Mouse (Mus musculus) regulatory T cell (primary cell): ENCODE measurements around the gene Dhrs11.

Source experiments
- in situ Hi-C: fragments of 300-600 bp; cut with MboI, MseI; formaldehyde crosslinking; loops from one replicate; pipeline ENCODE4 v1.15.1; 2025; ENCODE audit warnings: high pct_unique_total_duplicates

Gene Dhrs11

GRCm38 (mm10) chr11:84825261-84825807 is 3.5 kb downstream of the Dhrs11 start:
- in situ Hi-C loops = loop anchor here (5.0 kb wide), 1 partner anchor 42 kb away; no protein-coding TSS in a partner anchor

- in situ Hi-C loops = no loop called here
Measured at GRCm38 (mm10) chr11:84823484-84823897, 5.3 kb downstream of the Dhrs11 start.

GRCm38 (mm10) chr11:84822487-84822886 is 6.3 kb downstream of the Dhrs11 start:
- in situ Hi-C loops = no loop called here

- in situ Hi-C loops = no loop called here
Measured at GRCm38 (mm10) chr11:84821131-84821770, 7.5 kb downstream of the Dhrs11 start.

- in situ Hi-C loops = loop anchor here (10.0 kb wide), 1 partner anchor 544 kb away; no protein-coding TSS in a partner anchor
Measured at GRCm38 (mm10) chr11:84818961-84819692, 9.7 kb downstream of the Dhrs11 start, which contains the start of gene Mrm1. TSS of gene Mrm1 (minus strand) at chr11:84819515.

- in situ Hi-C loops = loop anchor here (10.0 kb wide), 1 partner anchor 544 kb away; no protein-coding TSS in a partner anchor
Measured at GRCm38 (mm10) chr11:84818085-84818960, 10.5 kb downstream of the Dhrs11 start.

GRCm38 (mm10) chr11:84817362-84817761 is 11.4 kb downstream of the Dhrs11 start:
- in situ Hi-C loops = loop anchor here (10.0 kb wide), 1 partner anchor 543 kb away; no protein-coding TSS in a partner anchor

- in situ Hi-C loops = loop anchor here (10.0 kb wide), 1 partner anchor 539 kb away; no protein-coding TSS in a partner anchor
Measured at GRCm38 (mm10) chr11:84813724-84814510, 14.9 kb downstream of the Dhrs11 start.

GRCm38 (mm10) chr11:84804373-84804772 is 24.4 kb downstream of the Dhrs11 start:
- in situ Hi-C loops = no loop called here

GRCm38 (mm10) chr11:84797627-84798353 is 31.0 kb downstream of the Dhrs11 start:
- in situ Hi-C loops = loop anchor here (5.0 kb wide), 1 partner anchor 365 kb away; no protein-coding TSS in a partner anchor

- in situ Hi-C loops = loop anchor here (5.0 kb wide), 1 partner anchor 365 kb away; no protein-coding TSS in a partner anchor
Measured at GRCm38 (mm10) chr11:84797026-84797425, 31.8 kb downstream of the Dhrs11 start.

- in situ Hi-C loops = loop anchor here (5.0 kb wide), 1 partner anchor 362 kb away; no protein-coding TSS in a partner anchor
Measured at GRCm38 (mm10) chr11:84794496-84795113, 34.2 kb downstream of the Dhrs11 start.

GRCm38 (mm10) chr11:84793545-84793944 is 35.2 kb downstream of the Dhrs11 start:
- in situ Hi-C loops = no loop called here

GRCm38 (mm10) chr11:84790383-84790782 is 38.4 kb downstream of the Dhrs11 start:
- in situ Hi-C loops = no loop called here

- in situ Hi-C loops = no loop called here
Measured at GRCm38 (mm10) chr11:84780143-84780870, 48.5 kb downstream of the Dhrs11 start.

- in situ Hi-C loops = no loop called here
Measured at GRCm38 (mm10) chr11:84775560-84775959, 53.2 kb downstream of the Dhrs11 start.

- in situ Hi-C loops = no loop called here
Measured at GRCm38 (mm10) chr11:84774870-84775514, 53.8 kb downstream of the Dhrs11 start.
